Mouse (Mus musculus): ENCODE results near the gene Lbhd2.
A peak's percentile ranks its signal among the peaks of the same experiment; 100 is the strongest.

Gene Lbhd2

GRCm38 (mm10) chr12:111430868-111431817 is 24.5 kb downstream of the Lbhd2 start:
- DNase-seq (ENCODE audit: low spot score in 2 of 2): no peak

- no peak for DNase-seq (ENCODE audit: low spot score in 2 of 2)
These were observed 25.5 kb downstream of the Lbhd2 start for GRCm38 (mm10) chr12:111432097-111432496.

- no peak for DNase-seq (ENCODE audit: low spot score in 2 of 2)
These were observed 26.2 kb downstream of the Lbhd2 start for GRCm38 (mm10) chr12:111432751-111433331.

- no peak for DNase-seq (ENCODE audit: low spot score in 2 of 2)
These were observed 27.6 kb downstream of the Lbhd2 start for GRCm38 (mm10) chr12:111434164-111434744.

- DNase-seq (ENCODE audit: low spot score in 2 of 2): peak; percentile 56 to 68
These were observed 28.2 kb downstream of the Lbhd2 start for GRCm38 (mm10) chr12:111434745-111435327.

- DNase-seq (ENCODE audit: low spot score in 2 of 2): no peak
These were observed 29.6 kb downstream of the Lbhd2 start for GRCm38 (mm10) chr12:111436170-111436569.

GRCm38 (mm10) chr12:111436640-111437039 is 30.0 kb downstream of the Lbhd2 start:
- DNase-seq (ENCODE audit: low spot score in 2 of 2): peak in 1 of 2 experiments; percentile 69

GRCm38 (mm10) chr12:111437222-111437900 is 30.8 kb downstream of the Lbhd2 start:
- DNase-seq (ENCODE audit: low spot score in 2 of 2): no peak

- no peak for DNase-seq (ENCODE audit: low spot score in 2 of 2)
These were observed 32.2 kb downstream of the Lbhd2 start for GRCm38 (mm10) chr12:111438850-111439249.

GRCm38 (mm10) chr12:111440701-111441373 is 34.2 kb downstream of the Lbhd2 start:
- DNase-seq (ENCODE audit: low spot score in 2 of 2): no peak

- no peak for DNase-seq (ENCODE audit: low spot score in 2 of 2)
These were observed 34.9 kb downstream of the Lbhd2 start for GRCm38 (mm10) chr12:111441523-111441922.

GRCm38 (mm10) chr12:111442309-111443010 is 35.9 kb downstream of the Lbhd2 start, which contains the start of gene Tnfaip2:
TSS of gene Tnfaip2 (plus strand) at chr12:111442469.
- DNase-seq (ENCODE audit: low spot score in 2 of 2): peak; percentile 93 to 94

GRCm38 (mm10) chr12:111443011-111443870 is 36.6 kb downstream of the Lbhd2 start:
- peak; percentile 84 to 87 for DNase-seq (ENCODE audit: low spot score in 2 of 2)

- peak in 1 of 2 experiments; percentile 71 for DNase-seq (ENCODE audit: low spot score in 2 of 2)
These were observed 37.6 kb downstream of the Lbhd2 start for GRCm38 (mm10) chr12:111443921-111444831.

GRCm38 (mm10) chr12:111445161-111445889 is 38.7 kb downstream of the Lbhd2 start:
- peak in 1 of 2 experiments; percentile 74 for DNase-seq (ENCODE audit: low spot score in 2 of 2)

- DNase-seq (ENCODE audit: low spot score in 2 of 2): peak in 1 of 2 experiments; percentile 73
These were observed 39.4 kb downstream of the Lbhd2 start for GRCm38 (mm10) chr12:111445890-111446613.

GRCm38 (mm10) chr12:111446745-111447144 is 40.1 kb downstream of the Lbhd2 start:
- no peak for DNase-seq (ENCODE audit: low spot score in 2 of 2)
